Mouse (Mus musculus) heart, postnatal 0 days (tissue): ENCODE results near the gene Pax5. TPM values are rescaled to one million over a fixed set of nuclear protein-coding genes. Genes with fewer than 3 reads are reported as not detected.
A peak's percentile ranks its signal among the peaks of the same experiment; 100 is the strongest.

Source experiments
- ATAC-seq: fragments of 200-750 bp; cut with Nextera tagmentation; 2 replicates; pipeline ENCODE4 v1.8.0; 2017; ENCODE audit warnings: low read depth, moderate number of reproducible peaks, moderate library complexity; ENCODE audit not compliant: insufficient read depth
- DNase-seq: peaks from one replicate; pipeline ENCODE4 v3.0.0-alpha.2; 2016; ENCODE audit warnings: low spot score
- H3K27ac ChIP-seq: fragments of 300-500 bp; sonication (generic); 2 replicates; pipeline ENCODE4 v1.5.1; 2014; ENCODE audit warnings: low read depth, mild to moderate bottlenecking
- H3K27me3 ChIP-seq: fragments of 300-500 bp; sonication (generic); 2 replicates; pipeline ENCODE4 v1.6.1; 2014; ENCODE audit warnings: low read length, mixed read lengths; ENCODE audit not compliant: control insufficient read depth, insufficient read depth
- H3K36me3 ChIP-seq: fragments of 300-500 bp; sonication (generic); replicated peaks from 2 replicates; pipeline ENCODE4 v1.6.1; 2014; ENCODE audit warnings: low read length, mixed read lengths; ENCODE audit not compliant: control insufficient read depth, insufficient read depth
- H3K4me1 ChIP-seq: fragments of 300-500 bp; sonication (generic); 2 replicates; pipeline ENCODE4 v1.6.1; 2014; ENCODE audit warnings: antibody characterized with exemption; ENCODE audit not compliant: control insufficient read depth, insufficient read depth
- H3K4me2 ChIP-seq: fragments of 300-500 bp; sonication (generic); 2 replicates; pipeline ENCODE4 v1.6.1; 2014; ENCODE audit warnings: low read depth, mild to moderate bottlenecking, low read length, moderate library complexity
- H3K4me3 ChIP-seq: fragments of 300-500 bp; sonication (generic); 2 replicates; pipeline ENCODE4 v1.5.1; 2014; ENCODE audit warnings: low read depth, low read length
- H3K9ac ChIP-seq: fragments of 300-500 bp; sonication (generic); replicated peaks from 2 replicates; pipeline ENCODE4 v1.6.1; 2014; ENCODE audit warnings: low read depth, low read length, mixed read lengths
- H3K9me3 ChIP-seq: fragments of 300-500 bp; sonication (generic); replicated peaks from 2 replicates; pipeline ENCODE4 v1.6.1; 2016; ENCODE audit warnings: low read length; ENCODE audit not compliant: control insufficient read depth
- CTCF ChIP-seq: IDR thresholded peaks from 2 replicates; pipeline ENCODE4 v1.5.1; 2016; ENCODE audit warnings: antibody characterized with exemption, control low read depth, low read depth
- EP300 ChIP-seq: IDR thresholded peaks from 2 replicates; pipeline ENCODE4 v1.6.1; 2016; ENCODE audit warnings: antibody characterized with exemption, low read depth
- WGBS: fragments of 180-500 bp; shearing (Covaris S2); extraction: QIAGEN DNeasy Blood & Tissue Kit; methylation state at CpG from one replicate; pipeline ENCODE4 v1.1.7; 2014; 5-methylcytosine and 5-hydroxymethylcytosine counted together
- polyA plus RNA-seq: library from polyadenylated mRNA; unstranded; fragments of >200 nt; fragmentation: Nextera tagmentation; extraction: Ambion mirVana; gene quantifications from 2 replicates; pipeline ENCODE4 v1.2.1, GENCODE M21; 2015
- total RNA-seq: library from RNA; depleted of rRNA; stranded (reverse); fragments of >200 nt; gene quantifications from 2 replicates; pipeline ENCODE4 v1.2.3, GENCODE M21; 2014; ENCODE audit warnings: low replicate concordance

Gene Pax5
- total and polyA plus RNA-seq, 2 experiments from 2014 or later, result not detected

GRCm38 (mm10) chr4:44709091-44709695, 1.1 kb downstream of the Pax5 start:
- peaks cover 99% of the 10 kb centered on the region for H3K27me3 ChIP-seq
- no peak for TF ChIP-seq CTCF
- no peak for TF ChIP-seq EP300
- peaks cover 3% of the 10 kb centered on the region for H3K4me1 ChIP-seq
- no peaks in the 10 kb centered on the region for H3K9me3 ChIP-seq
- H3K4me3 ChIP-seq, result no peak overlapping the region
- H3K36me3 ChIP-seq, result no peaks in the 10 kb centered on the region
- DNase-seq, result no peak
- no peak overlapping the region for H3K27ac ChIP-seq
- no peak overlapping the region for H3K4me2 ChIP-seq
- no peak for ATAC-seq
- H3K9ac ChIP-seq, result no peak overlapping the region

- peaks cover 12% of the 10 kb centered on the region for H3K4me1 ChIP-seq
- DNase-seq, result no peak
- H3K27ac ChIP-seq, result no peak overlapping the region
- no peak for ATAC-seq
- no peaks in the 10 kb centered on the region for H3K9me3 ChIP-seq
- H3K27me3 ChIP-seq, result peaks cover 99% of the 10 kb centered on the region
- 44% methylated on average over 8 of the region's 8 CpGs for WGBS
- H3K4me2 ChIP-seq, result no peak overlapping the region
- no peak overlapping the region for H3K4me3 ChIP-seq
- TF ChIP-seq CTCF (no peak), EP300 (no peak)
- H3K36me3 ChIP-seq, result no peaks in the 10 kb centered on the region
- no peak overlapping the region for H3K9ac ChIP-seq
Measured at GRCm38 (mm10) chr4:44708311-44708710, 2.0 kb downstream of the Pax5 start.

- H3K27me3 ChIP-seq, result peaks cover 99% of the 10 kb centered on the region
- H3K27ac ChIP-seq, result no peak overlapping the region
- no peak overlapping the region for H3K9ac ChIP-seq
Measured at GRCm38 (mm10) chr4:44706865-44707264, 3.4 kb downstream of the Pax5 start.

DNA sequence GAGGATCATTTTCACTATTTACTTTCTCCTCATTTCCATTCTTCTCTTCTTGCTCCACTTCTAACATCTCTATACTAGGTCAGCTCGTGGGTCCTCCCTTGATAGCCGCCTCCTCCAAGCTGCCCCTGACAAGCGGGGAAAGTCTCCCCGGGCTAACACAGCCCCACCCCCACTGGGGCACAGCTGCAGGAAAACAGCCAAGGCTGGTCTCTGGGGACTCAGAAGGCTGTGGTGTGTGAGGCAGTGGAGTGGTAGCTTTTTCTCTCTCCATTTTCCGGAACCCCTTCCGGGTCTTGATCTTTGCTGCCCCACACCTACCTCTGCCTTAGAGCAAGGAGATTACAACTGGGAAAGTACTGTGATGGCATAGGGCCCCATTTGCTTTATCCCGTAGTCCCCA, 4.3 kb downstream of the Pax5 start:
- H3K4me1 ChIP-seq, result peaks cover 15% of the 10 kb centered on the region
- DNase-seq (no peak), ATAC-seq (no peak)
- no peak overlapping the region for H3K27ac ChIP-seq
- WGBS, result 5% methylated on average over 7 of the region's 7 CpGs
- H3K4me2 ChIP-seq, result no peak overlapping the region
- H3K9ac ChIP-seq, result no peak overlapping the region
- TF ChIP-seq CTCF (no peak), EP300 (no peak)
- H3K9me3 ChIP-seq, result no peaks in the 10 kb centered on the region
- no peaks in the 10 kb centered on the region for H3K36me3 ChIP-seq
- no peak overlapping the region for H3K4me3 ChIP-seq
- H3K27me3 ChIP-seq, result peaks cover 99% of the 10 kb centered on the region

More at GRCm38 (mm10) chr4:44706865-44707264, 3.4 kb downstream of the Pax5 start:
- TF ChIP-seq CTCF, result no peak
- peaks cover 15% of the 10 kb centered on the region for H3K4me1 ChIP-seq
- H3K36me3 ChIP-seq, result no peaks in the 10 kb centered on the region
- no peak overlapping the region for H3K4me3 ChIP-seq
- H3K9me3 ChIP-seq, result no peaks in the 10 kb centered on the region
- 25% methylated on average over 1 of the region's 1 CpGs for WGBS
- H3K4me2 ChIP-seq, result no peak overlapping the region
- DNase-seq, result no peak
- no peak for ATAC-seq

GRCm38 (mm10) chr4:44705151-44705550, 5.1 kb downstream of the Pax5 start:
- DNase-seq (no peak), ATAC-seq (no peak)
- Histone ChIP-seq H3K4me3 (no peak overlapping the region), H3K4me1 (peaks cover 15% of the 10 kb centered on the region), H3K4me2 (no peak overlapping the region), H3K9ac (no peak overlapping the region), H3K36me3 (no peaks in the 10 kb centered on the region), H3K27ac (no peak overlapping the region), H3K9me3 (no peaks in the 10 kb centered on the region), H3K27me3 (peaks cover 100% of the 10 kb centered on the region)
- whole genome bisulfite sequencing, result 8% methylated on average over 3 of the region's 3 CpGs
- no peak for TF ChIP-seq EP300
- TF ChIP-seq CTCF, result no peak

DNA sequence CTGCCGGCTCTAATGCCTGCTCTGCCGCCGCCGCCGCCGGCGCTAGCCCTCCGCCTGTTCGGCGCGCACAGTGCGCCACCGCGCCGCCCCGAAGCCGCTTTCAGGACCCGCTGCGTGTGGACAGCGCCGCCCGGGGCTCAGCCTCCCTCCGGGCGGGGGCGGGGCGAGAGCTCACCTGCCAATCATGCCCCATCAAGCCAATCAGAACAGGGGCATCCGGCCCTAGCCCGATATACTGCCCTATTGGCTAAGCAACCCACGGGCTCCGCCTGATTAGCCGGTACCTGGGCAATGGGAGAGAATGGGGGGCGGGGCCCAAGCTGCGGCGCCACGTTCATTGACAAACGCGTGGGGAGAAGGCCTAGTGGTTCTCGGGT, 5.9 kb downstream of the Pax5 start:
- peak overlapping the region; percentile 61 for H3K4me2 ChIP-seq
- DNase-seq (peak; percentile 84), ATAC-seq (peak; percentile 98)
- no peak overlapping the region for H3K27ac ChIP-seq
- H3K4me3 ChIP-seq, result peak overlapping the region; percentile 47
- H3K4me1 ChIP-seq, result peaks cover 15% of the 10 kb centered on the region
- H3K27me3 ChIP-seq, result peaks cover 100% of the 10 kb centered on the region
- no peaks in the 10 kb centered on the region for H3K9me3 ChIP-seq
- WGBS, result under 1% methylated on average over 37 of the region's 38 CpGs
- no peak overlapping the region for H3K9ac ChIP-seq
- H3K36me3 ChIP-seq, result no peaks in the 10 kb centered on the region
- TF ChIP-seq CTCF (no peak; the same call in 1 of the 2 replicates), EP300 (no peak)
